Mouse (Mus musculus): ENCODE results near the gene Thsd4.
A peak's percentile ranks its signal among the peaks of the same experiment; 100 is the strongest.

The Thsd4 gene

GRCm38 (mm10) chr9:60521806-60522264 is at the start of gene Thsd4:
TSS of gene Thsd4 (minus strand) at chr9:60522046.
- DNase-seq: peak; percentile 6

GRCm38 (mm10) chr9:60571041-60571440 is 49.2 kb upstream of the Thsd4 start:
- no peak for DNase-seq

GRCm38 (mm10) chr9:60569366-60569765 is 47.5 kb upstream of the Thsd4 start:
- DNase-seq: no peak

GRCm38 (mm10) chr9:60563809-60564208 is 42.0 kb upstream of the Thsd4 start:
- no peak for DNase-seq

GRCm38 (mm10) chr9:60562443-60563371 is 40.9 kb upstream of the Thsd4 start:
- no peak for DNase-seq

- DNase-seq: no peak
Measured at GRCm38 (mm10) chr9:60561641-60562289, 39.9 kb upstream of the Thsd4 start.

- no peak for DNase-seq
Measured at GRCm38 (mm10) chr9:60558507-60558906, 36.7 kb upstream of the Thsd4 start.

- no peak for DNase-seq
Measured at GRCm38 (mm10) chr9:60551238-60551637, 29.4 kb upstream of the Thsd4 start.

- peak; percentile 17 for DNase-seq
Measured at GRCm38 (mm10) chr9:60548182-60548581, 26.3 kb upstream of the Thsd4 start.

- no peak for DNase-seq
Measured at GRCm38 (mm10) chr9:60546169-60546568, 24.3 kb upstream of the Thsd4 start.

GRCm38 (mm10) chr9:60545361-60546096 is 23.7 kb upstream of the Thsd4 start:
- no peak for DNase-seq

- no peak for DNase-seq
Measured at GRCm38 (mm10) chr9:60543422-60544015, 21.7 kb upstream of the Thsd4 start.

GRCm38 (mm10) chr9:60530310-60530709 is 8.5 kb upstream of the Thsd4 start:
- no peak for DNase-seq

GRCm38 (mm10) chr9:60529348-60530243 is 7.8 kb upstream of the Thsd4 start:
- no peak for DNase-seq

GRCm38 (mm10) chr9:60528269-60528668 is 6.4 kb upstream of the Thsd4 start:
- DNase-seq: no peak

- DNase-seq: no peak
Measured at GRCm38 (mm10) chr9:60527836-60528235, 6.0 kb upstream of the Thsd4 start.

GRCm38 (mm10) chr9:60527051-60527450 is 5.2 kb upstream of the Thsd4 start:
- DNase-seq: no peak

- DNase-seq: no peak
Measured at GRCm38 (mm10) chr9:60526195-60526594, 4.3 kb upstream of the Thsd4 start.

GRCm38 (mm10) chr9:60521143-60521542 is 703 bp downstream of the Thsd4 start:
- DNase-seq: no peak

- no peak for DNase-seq
Measured at GRCm38 (mm10) chr9:60519601-60520000, 2.2 kb downstream of the Thsd4 start.

- no peak for DNase-seq
Measured at GRCm38 (mm10) chr9:60518216-60518615, 3.6 kb downstream of the Thsd4 start.

- no peak for DNase-seq
Measured at GRCm38 (mm10) chr9:60517148-60517547, 4.7 kb downstream of the Thsd4 start.

Measured in cerebellum, adult 9-11 months (tissue).